Mouse (Mus musculus) cerebellum, adult 11-12 months (tissue): ENCODE data around the gene Ranbp17.

ENCODE experiments used
- DNase-seq: peaks from one replicate; pipeline ENCODE4 v3.0.0; 2022

Ranbp17 gene

GRCm38 (mm10) chr11:33228186-33228585, 285.4 kb downstream of the Ranbp17 start:
- DNase-seq, result no peak

GRCm38 (mm10) chr11:33226516-33226915, 287.0 kb downstream of the Ranbp17 start:
- no peak for DNase-seq

GRCm38 (mm10) chr11:33221566-33222365, 291.8 kb downstream of the Ranbp17 start:
- DNase-seq, result no peak

- no peak for DNase-seq
Measured at GRCm38 (mm10) chr11:33220763-33221162, 292.8 kb downstream of the Ranbp17 start.

GRCm38 (mm10) chr11:33217384-33218079, 296.0 kb downstream of the Ranbp17 start:
- DNase-seq, result peak; percentile 51

DNA sequence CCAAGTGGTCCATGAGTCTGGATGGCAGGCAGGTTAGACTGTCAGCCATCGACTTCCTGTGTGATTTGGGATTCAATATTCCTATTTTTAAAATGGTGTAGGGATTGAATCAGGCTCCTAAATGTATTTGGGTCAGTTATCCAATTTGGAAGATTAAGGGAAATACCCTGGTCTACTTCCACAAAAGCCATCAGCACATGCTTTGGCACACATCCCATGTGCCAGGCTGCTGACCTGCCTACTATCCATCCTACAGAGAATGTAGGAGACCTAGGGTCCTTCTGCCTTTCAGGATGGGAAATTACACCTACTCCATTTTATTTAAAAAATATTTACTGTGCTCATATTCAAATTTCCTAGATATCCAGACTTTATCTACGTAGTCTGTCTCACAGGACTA, 306.1 kb downstream of the Ranbp17 start:
- no peak for DNase-seq

DNA sequence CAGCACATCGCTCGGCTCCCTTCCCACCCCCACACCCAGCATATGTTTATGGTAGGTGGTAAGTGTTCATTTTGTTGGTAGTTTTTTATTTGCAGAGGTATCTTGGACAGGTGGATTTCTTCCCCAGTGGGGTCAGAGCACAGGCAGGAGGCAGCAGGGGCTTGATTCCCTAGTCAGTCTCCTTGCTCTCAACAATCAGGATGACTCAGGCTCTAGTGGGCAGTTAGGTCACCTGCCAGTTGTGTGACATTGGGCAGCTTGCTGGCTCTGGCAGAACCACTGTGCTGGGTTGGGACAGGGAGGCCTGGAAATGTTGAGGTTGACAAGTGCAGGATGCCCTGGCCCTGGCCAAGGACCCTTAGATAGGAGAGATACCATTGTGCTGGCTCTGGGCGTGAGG, 308.6 kb downstream of the Ranbp17 start:
- DNase-seq, result peak; percentile 31

DNA sequence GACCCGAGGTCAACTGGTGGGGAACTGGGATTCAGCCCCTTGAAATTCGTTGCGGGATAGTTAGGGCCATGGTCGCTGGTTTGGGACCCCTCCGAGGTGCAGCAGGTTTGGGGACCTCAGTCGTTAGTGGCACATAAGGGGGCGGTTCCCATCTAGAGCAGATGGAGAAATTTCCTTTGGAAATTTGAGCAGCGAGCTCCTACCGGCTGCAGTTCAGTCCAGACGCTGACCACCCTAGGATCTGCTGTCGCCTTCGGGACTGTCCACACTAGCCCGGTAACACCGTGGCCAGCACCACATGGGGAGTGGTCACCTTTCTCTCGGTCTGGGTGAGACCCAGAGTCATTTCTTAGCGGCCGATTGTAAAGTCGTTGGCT, 309.2 kb downstream of the Ranbp17 start:
- peak; percentile 41 for DNase-seq

GRCm38 (mm10) chr11:33203383-33204328, 309.9 kb downstream of the Ranbp17 start, which contains the start of gene Tlx3:
Tlx3 (minus strand) TSS chr11:33203589.
- peak; percentile 91 for DNase-seq

GRCm38 (mm10) chr11:33202972-33203371, 310.6 kb downstream of the Ranbp17 start:
- peak; percentile 54 for DNase-seq

GRCm38 (mm10) chr11:33202296-33202695, 311.2 kb downstream of the Ranbp17 start:
- DNase-seq, result peak; percentile 82

DNA sequence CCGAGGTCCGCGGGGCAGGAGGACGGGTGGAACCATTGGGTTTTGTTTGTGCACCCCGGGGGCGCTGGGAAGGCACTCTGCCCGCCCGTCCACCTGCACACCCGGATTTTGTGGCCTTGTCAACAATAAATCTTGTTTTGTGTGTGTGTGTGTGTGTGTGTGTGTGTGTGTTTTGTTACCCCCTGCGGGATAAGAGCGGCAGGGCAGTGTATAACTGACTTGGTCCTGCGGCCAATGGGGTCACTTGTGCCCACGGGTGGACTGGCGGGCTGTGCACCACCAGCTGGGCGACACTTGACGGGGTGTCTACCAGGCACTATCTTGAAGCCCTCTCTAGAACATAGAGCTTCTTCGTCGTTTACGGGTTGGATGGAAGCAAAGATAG, 311.9 kb downstream of the Ranbp17 start:
- DNase-seq, result no peak

DNA sequence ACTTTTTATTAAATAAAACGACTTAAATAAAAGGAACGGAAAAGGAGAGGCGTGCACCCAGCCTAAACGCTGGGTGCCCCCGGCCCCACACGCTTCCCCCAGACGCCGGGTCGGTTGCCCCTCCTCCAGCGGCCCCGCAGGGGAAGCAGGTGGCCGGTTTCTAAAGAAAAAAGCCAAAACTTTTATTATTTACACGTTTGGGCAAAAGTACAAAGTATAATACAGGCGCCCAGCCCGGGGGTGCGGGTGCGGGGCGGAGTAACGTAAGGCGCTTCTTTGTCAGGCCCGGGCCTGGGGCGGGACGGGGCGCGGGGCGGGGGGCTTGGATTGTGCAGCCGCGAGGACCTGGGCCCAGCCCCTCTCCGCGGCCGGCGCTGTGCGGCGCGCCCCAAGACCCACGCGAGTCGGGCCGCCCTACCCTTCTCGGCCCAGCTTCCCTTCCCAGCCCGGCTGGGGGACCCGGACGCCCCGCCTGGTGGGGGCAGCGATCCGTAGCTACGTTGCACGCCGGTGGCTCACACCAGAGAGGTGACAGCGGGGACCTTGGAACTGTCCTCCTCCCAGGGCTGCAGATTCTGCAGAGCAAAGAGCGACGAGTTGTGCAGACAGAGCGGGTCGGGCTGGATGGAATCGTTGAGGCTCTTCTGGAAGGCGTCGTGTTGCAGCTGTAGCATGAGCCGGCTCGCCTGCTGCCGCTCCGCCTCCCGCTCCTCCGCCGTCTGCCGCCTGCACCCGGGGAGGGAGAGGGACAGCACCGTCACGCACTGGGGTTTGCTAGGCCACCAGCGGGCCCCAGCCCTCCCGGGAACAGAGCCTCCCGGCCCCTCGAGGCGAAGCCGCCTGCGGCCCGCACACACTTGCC, 312.6 kb downstream of the Ranbp17 start:
- DNase-seq, result peak; percentile 51

DNA sequence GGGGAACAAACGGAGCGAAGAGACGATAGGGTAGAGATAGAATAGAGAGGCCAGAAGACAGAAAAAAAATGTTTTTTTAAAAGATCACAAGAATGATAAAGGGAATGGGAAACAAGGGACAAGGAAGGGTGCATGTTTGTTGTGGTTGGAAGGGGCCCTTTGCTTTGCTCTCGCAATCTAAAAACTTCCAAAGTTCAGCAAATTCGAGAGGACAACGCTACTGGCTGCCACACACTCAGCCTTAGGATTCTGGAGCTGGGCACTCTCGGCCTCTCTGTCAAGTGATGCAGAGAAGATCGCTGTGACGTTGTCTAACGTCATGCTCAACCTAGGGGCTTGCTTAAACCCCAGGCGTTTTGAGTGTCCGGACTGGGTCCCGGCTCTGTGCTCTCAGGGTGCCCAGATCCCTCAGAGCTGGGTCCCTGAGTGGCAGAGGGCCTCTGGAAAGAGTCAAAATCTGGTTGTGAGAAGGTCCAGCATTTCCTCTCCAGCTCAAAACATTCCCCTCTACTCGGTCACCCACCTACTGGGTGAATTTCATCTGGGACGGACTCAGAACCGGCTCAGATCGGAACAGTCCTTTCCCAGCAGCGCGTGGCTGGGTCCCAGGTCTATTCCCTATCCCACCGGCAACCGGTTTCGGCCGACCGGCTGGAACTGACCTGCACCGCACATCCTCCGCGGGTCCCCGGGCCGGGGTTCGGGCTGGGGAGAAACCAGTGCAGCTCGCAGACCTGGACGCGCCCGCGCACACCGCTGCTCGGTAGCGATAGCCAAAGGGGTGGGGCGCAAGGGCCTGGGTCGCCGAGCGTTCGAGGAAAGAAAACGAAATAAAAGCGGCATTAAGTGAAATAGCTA, 313.4 kb downstream of the Ranbp17 start:
- DNase-seq, result peak; percentile 42

GRCm38 (mm10) chr11:33199117-33199514, 314.4 kb downstream of the Ranbp17 start:
- no peak for DNase-seq

DNA sequence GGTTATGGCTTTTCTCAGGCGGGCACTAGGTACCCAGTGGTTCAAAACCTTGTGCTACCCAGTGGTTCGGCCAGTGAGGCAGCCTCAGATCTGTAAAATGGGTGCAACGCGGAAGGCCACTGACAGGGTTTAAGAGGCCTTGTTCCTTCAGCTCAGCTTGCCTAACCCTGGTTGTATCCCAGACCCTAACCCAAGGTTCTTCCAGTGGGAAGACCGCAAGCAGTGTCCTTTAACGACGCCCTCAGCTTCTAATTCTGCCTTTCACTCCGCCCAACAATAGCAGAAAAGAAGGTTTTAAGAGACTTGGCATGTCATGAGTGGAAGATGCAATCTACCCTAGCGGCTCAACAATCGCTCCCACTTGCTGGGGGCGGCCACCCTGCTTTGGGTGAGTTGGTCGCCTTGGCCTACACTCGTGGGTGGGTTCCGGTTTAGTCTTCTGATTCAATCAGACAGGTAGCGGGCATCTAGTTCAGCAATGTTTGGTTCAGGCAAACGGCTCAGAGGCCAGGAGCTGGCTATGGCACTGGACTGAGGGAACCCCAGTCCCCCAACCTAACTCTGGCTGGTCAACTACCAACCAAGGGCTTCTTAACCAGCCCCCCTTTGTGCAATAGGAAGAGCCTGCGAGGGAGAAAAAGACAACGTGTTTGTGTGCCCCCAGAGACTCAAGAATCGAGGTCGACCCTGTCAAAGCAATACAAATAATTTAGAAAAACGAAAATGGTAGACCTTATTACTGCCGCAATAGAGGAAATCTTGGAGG, 315.0 kb downstream of the Ranbp17 start:
- no peak for DNase-seq

GRCm38 (mm10) chr11:33197673-33198072, 315.9 kb downstream of the Ranbp17 start:
- peak; percentile 62 for DNase-seq

DNA sequence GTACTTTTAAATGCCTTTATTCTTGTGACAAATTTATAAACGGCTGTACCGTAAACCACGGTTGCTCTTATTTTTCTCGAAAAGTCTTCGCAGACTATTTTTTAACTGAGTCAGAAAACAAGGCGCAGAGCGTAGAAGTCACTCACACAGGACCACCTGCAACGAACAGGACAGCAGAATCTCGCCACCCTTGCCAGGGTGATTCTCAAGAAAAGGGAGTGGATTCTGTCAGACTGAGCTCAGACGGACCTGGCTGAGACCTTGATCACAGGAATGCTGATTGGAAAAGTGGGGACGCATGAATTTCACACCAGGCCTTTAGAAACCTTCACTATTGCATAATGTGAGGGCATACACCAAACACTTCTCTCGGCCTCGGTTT, 316.4 kb downstream of the Ranbp17 start:
- no peak for DNase-seq

- DNase-seq, result peak; percentile 26
Measured at GRCm38 (mm10) chr11:33196447-33197132, 317.0 kb downstream of the Ranbp17 start.
